Mouse (Mus musculus): ENCODE results near the gene Lrrc58.
A peak's percentile ranks its signal among the peaks of the same experiment; 100 is the strongest.

The Lrrc58 gene

GRCm38 (mm10) chr16:37867791-37868505 is at the start of gene Lrrc58:
Gene Lrrc58, plus strand, starts transcription at chr16:37868389.
- DNase-seq (ENCODE audit: low read depth) = peak; percentile 88

GRCm38 (mm10) chr16:37823949-37824348 is 44.2 kb upstream of the Lrrc58 start:
- no peak for DNase-seq (ENCODE audit: low read depth)

- no peak for DNase-seq (ENCODE audit: low read depth)
Measured at GRCm38 (mm10) chr16:37824778-37825505, 43.2 kb upstream of the Lrrc58 start.

- DNase-seq (ENCODE audit: low read depth) = no peak
Measured at GRCm38 (mm10) chr16:37826286-37826685, 41.9 kb upstream of the Lrrc58 start.

GRCm38 (mm10) chr16:37831041-37831440 is 37.1 kb upstream of the Lrrc58 start:
- DNase-seq (ENCODE audit: low read depth) = no peak

GRCm38 (mm10) chr16:37837571-37837970 is 30.6 kb upstream of the Lrrc58 start:
- no peak for DNase-seq (ENCODE audit: low read depth)

GRCm38 (mm10) chr16:37842439-37842838 is 25.8 kb upstream of the Lrrc58 start:
- no peak for DNase-seq (ENCODE audit: low read depth)

- DNase-seq (ENCODE audit: low read depth) = no peak
Measured at GRCm38 (mm10) chr16:37843740-37844139, 24.4 kb upstream of the Lrrc58 start.

GRCm38 (mm10) chr16:37845202-37845925 is 22.8 kb upstream of the Lrrc58 start:
- no peak for DNase-seq (ENCODE audit: low read depth)

GRCm38 (mm10) chr16:37847081-37847480 is 21.1 kb upstream of the Lrrc58 start:
- no peak for DNase-seq (ENCODE audit: low read depth)

GRCm38 (mm10) chr16:37851366-37851765 is 16.8 kb upstream of the Lrrc58 start:
- DNase-seq (ENCODE audit: low read depth) = no peak

- no peak for DNase-seq (ENCODE audit: low read depth)
Measured at GRCm38 (mm10) chr16:37853279-37853678, 14.9 kb upstream of the Lrrc58 start.

- DNase-seq (ENCODE audit: low read depth) = no peak
Measured at GRCm38 (mm10) chr16:37854054-37854453, 14.1 kb upstream of the Lrrc58 start.

- no peak for DNase-seq (ENCODE audit: low read depth)
Measured at GRCm38 (mm10) chr16:37854593-37854992, 13.6 kb upstream of the Lrrc58 start.

GRCm38 (mm10) chr16:37855583-37855982 is 12.6 kb upstream of the Lrrc58 start:
- no peak for DNase-seq (ENCODE audit: low read depth)

- DNase-seq (ENCODE audit: low read depth) = no peak
Measured at GRCm38 (mm10) chr16:37856327-37856726, 11.9 kb upstream of the Lrrc58 start.

- DNase-seq (ENCODE audit: low read depth) = no peak
Measured at GRCm38 (mm10) chr16:37857495-37857894, 10.7 kb upstream of the Lrrc58 start.

- no peak for DNase-seq (ENCODE audit: low read depth)
Measured at GRCm38 (mm10) chr16:37860213-37860612, 8.0 kb upstream of the Lrrc58 start.

- no peak for DNase-seq (ENCODE audit: low read depth)
Measured at GRCm38 (mm10) chr16:37861029-37861428, 7.2 kb upstream of the Lrrc58 start, which contains the start of gene Gm36028. Gene Gm36028, minus strand, starts transcription at chr16:37861146.

- no peak for DNase-seq (ENCODE audit: low read depth)
Measured at GRCm38 (mm10) chr16:37863876-37864275, 4.3 kb upstream of the Lrrc58 start.

GRCm38 (mm10) chr16:37865841-37866240 is 2.3 kb upstream of the Lrrc58 start:
- DNase-seq (ENCODE audit: low read depth) = peak; percentile 10

All from naive thymus-derived CD4-positive, alpha-beta T cell, adult 2 months (primary cell).